Mouse (Mus musculus): ENCODE data around the gene Oas1c.
A peak's percentile ranks its signal among the peaks of the same experiment; 100 is the strongest.
"Not testable (repeated sequence)": the region's sequence is repeated elsewhere in the genome, so short reads cannot be mapped to it uniquely, and the experiment has no call there.

The Oas1c gene

DNA sequence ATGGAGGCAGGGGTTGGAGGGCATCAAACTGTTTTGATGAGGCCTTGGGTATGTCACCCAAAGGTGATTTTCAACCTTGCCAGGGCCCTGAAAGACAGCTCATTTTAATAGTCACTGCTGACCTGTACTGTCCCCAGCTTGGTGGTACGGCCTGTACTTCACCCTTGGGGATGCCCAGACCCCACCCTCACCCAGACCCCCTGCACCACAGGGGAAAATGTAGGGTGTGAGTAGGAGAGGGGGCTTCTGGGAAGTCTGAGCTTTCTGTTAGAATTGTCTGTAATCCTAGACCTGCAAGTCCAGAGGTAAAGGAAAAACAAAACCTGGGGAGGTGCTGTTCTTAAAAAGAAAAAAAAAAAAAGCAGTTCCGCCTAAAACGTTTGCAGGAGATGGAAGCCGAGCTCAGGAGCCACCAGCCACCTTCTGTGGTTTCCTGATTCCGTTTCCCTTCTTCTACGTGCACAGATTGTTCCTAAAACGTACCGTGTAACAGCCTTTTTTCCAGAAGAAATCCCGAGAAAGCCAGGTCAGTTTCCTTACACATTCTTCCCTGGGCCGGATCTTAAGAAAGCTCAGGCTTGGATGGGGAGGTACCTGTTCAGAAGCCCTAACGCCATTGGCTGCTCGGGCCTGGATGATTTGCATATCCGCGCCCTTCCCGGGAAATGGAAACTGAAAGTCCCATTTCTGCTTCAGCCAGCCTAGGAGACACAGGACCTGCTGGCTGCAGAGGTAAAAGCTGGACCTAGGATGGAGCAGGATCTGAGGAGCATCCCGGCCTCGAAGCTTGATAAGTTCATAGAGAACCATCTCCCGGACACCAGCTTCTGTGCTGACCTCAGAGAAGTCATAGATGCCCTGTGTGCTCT, at the start of gene Oas1c:
Oas1c (minus strand) TSS at position 564 of the 869 bp plus-strand sequence.
- peak; percentile 83 for DNase-seq (ENCODE audit: low spot score)

- DNase-seq (ENCODE audit: low spot score): no peak
These were observed 48.8 kb upstream of the Oas1c start, which contains the start of gene Oas1h for GRCm38 (mm10) chr5:120861121-120861520. Gene Oas1h (plus strand): TSS chr5:120861421.

DNA sequence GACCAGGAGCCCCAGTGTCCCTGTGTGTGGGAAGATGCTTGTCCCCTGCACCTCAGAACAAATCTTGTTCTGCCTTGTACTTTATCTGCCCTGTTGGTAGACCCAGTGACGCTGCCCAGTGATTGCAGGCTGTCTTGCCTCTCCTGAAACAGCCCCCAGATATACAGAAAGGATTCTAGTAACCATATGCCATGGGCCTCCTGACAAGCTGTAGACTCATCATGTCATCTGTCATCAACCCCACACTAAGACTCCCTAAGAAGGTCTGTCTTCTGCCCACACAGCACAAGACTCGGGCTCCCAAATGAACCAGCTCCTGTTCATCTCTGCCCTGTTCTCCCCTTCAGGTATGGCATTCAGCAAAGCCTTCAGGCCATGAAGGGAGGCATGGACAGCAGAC, 46.9 kb upstream of the Oas1c start:
- no peak for DNase-seq (ENCODE audit: low spot score)

- no peak for DNase-seq (ENCODE audit: low spot score)
These were observed 37.4 kb upstream of the Oas1c start for GRCm38 (mm10) chr5:120849601-120850136.

DNA sequence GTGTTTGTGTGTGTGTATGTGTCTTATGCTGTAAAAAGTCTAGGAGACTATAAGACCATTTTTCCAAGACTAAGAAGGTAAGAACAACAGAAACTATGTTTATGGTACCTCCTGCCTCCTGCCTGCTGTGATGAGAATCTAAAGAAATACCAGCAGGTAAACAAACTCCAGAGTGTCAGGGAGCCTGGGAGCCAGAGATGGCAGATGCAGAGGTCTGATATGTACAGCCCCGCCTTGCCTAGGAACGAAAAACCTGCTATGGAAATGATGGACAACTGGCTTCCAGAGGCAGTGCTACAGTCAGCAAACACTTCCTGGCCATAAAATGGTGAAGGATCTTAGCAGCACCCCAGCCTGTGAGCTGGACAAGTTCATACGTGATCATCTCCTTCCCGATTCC, 34.8 kb upstream of the Oas1c start, which contains the start of gene Oas1f:
Oas1f (plus strand) TSS at position 301 of the 400 bp plus-strand sequence.
- DNase-seq (ENCODE audit: low spot score): no peak

DNA sequence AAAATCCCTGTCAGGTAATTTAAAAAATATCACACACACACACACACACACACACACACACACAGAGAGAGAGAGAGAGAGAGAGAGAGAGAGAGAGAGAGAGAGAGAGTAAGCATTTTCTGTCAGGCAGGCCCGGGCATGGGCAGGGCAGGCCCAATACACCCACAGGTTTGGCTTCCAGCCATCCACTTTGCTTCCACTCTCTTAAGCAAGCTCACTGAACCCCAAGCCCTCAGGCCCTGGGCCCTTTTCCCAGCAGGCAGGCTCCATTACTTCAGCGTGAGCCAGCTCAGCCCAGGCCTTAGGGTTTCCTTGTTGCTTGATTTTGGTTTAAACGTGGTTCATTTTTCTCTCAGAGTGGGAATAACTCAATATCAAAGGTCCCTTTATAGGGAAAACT, 32.4 kb upstream of the Oas1c start:
- no peak for DNase-seq (ENCODE audit: low spot score)

DNA sequence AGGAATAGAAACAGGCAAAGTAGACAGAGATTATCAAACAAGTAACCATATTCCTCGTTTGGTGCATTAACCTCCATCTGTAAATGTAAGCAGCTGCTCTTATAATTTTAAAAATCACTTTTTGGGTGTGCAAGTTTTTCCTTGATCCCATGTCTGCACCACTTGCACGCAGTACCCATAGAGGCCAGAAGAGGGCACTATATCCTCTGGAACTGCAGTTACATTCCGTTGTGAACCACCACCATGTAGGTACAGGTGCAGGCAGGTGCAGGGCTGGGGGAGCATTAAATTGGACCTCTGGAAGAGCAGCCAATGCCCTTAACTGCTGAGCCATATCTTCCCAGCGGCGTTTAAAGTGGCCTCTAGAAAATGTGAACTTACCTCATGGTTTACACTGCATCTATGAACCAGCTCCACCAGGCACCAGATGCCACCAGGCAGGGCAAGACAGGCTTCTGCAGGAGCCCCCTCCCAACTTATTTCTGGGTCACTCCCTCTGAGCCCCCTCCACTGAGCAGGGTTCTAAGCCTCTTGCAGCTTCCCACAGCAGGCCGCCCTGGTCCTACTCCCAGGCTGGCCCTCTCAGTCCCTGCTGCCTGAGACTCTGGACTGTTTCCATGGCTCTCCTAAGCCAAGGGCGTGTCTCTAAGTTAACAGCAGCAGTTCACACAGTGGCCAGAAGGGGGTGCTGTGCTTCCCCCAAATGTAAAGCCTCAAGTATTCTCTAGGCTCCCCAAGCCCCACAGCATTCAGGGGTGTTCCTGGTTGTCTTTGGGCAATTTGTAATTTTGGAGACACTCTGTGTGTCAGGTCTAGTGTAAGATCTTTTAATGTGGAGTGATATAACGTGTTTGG, 24.6 kb upstream of the Oas1c start:
- DNase-seq (ENCODE audit: low spot score): no peak

DNA sequence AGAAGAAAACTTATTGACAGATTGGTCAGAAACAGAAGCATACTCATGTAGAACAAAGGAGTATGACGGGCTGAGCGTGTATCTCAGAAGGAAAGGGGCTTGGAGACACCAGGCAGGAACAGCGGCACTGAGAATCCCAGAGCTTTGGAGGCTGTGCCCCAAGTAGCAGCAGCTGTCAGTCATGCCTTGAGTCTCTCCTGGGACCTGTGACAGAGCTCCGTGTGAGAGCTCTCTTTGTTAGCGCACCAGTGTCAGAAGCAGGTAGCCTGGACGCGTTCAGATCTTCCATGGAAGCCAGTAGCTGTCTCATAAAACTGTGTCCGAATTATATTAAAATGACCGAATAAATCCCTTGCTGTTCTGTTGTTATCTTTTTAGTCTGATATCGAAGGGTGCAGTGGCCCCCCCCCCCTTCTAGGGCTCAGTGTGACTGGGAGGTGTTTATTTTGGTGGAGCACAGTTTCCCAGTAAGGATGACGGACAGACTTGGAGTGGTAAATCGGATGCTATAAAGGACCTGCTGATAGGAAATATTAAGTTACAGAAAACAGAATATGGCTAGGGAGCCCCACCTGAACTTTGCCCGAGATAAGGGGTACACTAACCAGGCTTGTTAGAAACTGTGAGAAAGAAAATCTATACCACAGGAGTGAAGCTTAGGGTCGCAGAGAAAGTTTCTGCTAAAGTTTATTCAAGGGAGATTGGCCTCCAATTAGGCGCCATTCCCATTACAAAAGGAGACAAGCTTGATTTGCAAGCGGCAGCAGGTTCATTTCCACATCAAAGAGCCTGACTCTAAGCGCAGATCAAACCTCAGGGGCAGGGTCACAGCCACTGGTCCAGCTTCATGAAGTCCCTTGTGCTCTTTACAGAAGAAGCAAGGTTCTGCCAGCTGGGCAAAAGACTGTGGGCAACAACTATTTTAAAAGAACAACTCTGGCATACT, 21.3 kb upstream of the Oas1c start:
- DNase-seq (ENCODE audit: low spot score): no peak

- DNase-seq (ENCODE audit: low spot score): no peak
These were observed 18.7 kb upstream of the Oas1c start for GRCm38 (mm10) chr5:120831031-120831430.

DNA sequence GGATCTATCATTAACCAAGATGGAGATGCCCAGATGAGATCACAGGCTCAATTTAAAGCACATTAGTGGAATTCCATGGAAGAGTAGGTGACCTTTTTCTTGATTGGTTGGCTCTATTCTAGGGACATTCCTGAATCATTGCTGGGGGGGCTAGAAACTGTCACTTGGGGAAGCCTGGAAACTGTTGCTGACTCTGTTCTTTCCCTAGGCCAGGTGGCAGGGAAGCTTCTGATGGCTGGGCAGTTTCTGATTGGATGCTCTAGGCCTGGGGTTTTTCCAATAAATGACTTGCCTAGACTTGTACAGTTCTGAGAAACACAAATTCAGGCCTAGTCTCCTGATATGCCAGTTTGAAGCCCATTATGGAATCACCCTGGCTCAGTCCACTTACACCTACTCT, 6.7 kb upstream of the Oas1c start:
- no peak for DNase-seq (ENCODE audit: low spot score)

DNA sequence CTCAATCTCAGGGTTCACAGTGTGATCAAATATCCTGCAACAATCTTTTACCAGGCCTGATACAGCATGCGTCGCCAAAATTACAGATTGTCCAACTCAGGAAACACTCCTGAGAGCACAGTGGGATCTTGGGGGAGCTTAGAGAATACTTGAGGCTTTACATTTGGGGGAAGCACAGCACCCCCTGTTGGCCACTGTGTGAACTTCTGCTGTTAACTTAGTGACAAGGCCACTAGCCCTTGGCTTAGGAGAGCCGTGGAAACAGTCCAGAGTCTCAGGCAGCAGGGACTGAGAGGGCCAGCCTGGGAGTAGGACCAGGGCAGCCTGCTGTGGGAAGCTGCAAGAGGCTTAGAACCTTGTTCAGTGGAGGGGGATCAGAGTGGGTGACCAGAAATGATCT, 3.6 kb upstream of the Oas1c start:
- no peak for DNase-seq (ENCODE audit: low spot score)

GRCm38 (mm10) chr5:120813023-120813422, 709 bp upstream of the Oas1c start:
- DNase-seq (ENCODE audit: low spot score): no peak

DNA sequence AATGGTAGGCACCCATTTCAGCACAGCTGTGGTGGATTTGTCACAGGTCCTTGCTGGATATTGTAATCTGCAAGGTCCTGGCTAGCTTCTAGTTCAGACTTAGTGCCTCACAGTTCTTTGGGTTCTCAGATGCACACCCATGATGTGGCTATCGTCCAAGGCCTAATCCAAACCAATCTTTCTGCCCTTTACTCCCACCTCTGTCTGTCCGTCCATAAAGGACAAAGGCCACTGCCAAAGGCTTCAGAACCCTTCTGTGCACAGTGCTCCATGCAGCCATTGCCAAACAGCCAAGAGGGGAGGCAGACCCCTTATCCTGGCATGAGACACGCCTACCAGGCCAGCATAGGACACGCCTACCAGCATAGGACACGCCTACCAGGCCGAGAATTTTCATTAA, 3.1 kb downstream of the Oas1c start:
- peak; percentile 13 for DNase-seq (ENCODE audit: low spot score)

GRCm38 (mm10) chr5:120806458-120806857, 5.9 kb downstream of the Oas1c start:
- DNase-seq (ENCODE audit: low spot score): no peak

DNA sequence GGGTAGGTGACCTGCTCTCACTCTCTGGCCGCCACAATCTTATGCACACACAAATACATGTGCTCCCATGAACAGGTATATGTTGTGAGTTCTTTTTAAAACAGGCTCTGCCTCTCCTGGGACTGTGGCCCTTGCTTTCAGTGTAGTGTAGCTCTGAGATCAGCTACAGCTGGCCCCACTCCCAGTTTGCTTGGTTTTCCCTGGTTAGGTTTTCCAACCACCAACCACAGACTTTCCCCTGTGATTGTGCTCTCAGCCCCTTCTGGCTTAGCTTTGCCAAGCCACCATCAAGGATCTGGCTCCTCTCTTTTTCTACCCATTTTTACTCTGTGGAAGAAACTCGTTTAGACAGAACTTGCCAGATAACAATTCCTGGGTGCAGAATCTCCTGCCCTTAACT, 8.7 kb downstream of the Oas1c start:
- DNase-seq (ENCODE audit: low spot score): no peak

DNA sequence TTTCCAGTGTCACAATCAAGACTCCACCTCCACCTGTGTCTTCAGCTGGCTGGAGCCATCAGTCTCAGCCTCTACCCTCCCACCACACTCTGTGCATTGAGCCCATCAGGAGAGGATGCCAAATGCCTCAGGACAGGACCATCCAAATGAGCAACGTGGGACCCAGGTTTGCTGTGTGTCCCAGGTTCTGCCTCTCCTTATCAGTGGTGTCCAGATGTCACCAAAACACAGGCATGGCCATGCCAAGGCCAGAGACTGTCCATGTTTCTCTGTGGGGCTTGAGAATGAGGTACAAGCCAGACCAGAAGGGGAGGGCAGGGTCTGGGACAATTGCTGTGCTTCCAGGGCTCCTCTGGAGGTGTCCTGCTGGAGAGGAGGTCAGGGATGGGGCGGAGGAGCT, 13.4 kb downstream of the Oas1c start:
- DNase-seq (ENCODE audit: low spot score): not testable (repeated sequence)

- not testable (repeated sequence) for DNase-seq (ENCODE audit: low spot score)
These were observed 14.2 kb downstream of the Oas1c start for GRCm38 (mm10) chr5:120798147-120798546.

- DNase-seq (ENCODE audit: low spot score): not testable (repeated sequence)
These were observed 16.8 kb downstream of the Oas1c start, which contains the start of gene Oas1e for GRCm38 (mm10) chr5:120795480-120796034. Gene Oas1e (minus strand): TSS chr5:120795530.

DNA sequence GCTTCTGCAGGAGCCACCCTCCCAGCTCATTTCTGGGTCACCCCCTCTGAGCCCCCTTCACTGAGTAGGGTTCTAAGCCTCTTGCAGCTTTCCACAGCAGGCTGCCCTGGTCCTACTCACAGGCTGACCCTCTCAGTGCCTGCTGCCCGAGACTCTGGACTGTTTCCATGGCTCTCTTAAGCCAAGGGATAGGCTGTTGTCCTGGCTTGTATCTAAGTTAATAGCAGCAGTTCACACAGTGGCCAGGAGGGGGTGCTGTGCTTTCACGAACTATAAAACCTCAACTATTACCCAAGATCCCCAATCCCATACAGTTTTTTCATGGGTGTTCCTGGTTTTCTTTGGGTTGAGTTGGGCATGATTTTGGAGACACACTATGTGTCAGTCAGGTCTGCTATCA, 19.3 kb downstream of the Oas1c start:
- DNase-seq (ENCODE audit: low spot score): peak; percentile 13

- DNase-seq (ENCODE audit: low spot score): no peak
These were observed 25.3 kb downstream of the Oas1c start for GRCm38 (mm10) chr5:120787042-120787441.

GRCm38 (mm10) chr5:120782446-120782845, 29.9 kb downstream of the Oas1c start:
- DNase-seq (ENCODE audit: low spot score): no peak
